Mouse (Mus musculus) kidney, postnatal 14 days (tissue): ENCODE results near the gene Cul7.
A peak's percentile ranks its signal among the peaks of the same experiment; 100 is the strongest.

ENCODE experiments used
- DNase-seq: peaks from one replicate; pipeline ENCODE4 v3.0.0; 2022; ENCODE audit warnings: mixed read lengths

Cul7 gene

DNA sequence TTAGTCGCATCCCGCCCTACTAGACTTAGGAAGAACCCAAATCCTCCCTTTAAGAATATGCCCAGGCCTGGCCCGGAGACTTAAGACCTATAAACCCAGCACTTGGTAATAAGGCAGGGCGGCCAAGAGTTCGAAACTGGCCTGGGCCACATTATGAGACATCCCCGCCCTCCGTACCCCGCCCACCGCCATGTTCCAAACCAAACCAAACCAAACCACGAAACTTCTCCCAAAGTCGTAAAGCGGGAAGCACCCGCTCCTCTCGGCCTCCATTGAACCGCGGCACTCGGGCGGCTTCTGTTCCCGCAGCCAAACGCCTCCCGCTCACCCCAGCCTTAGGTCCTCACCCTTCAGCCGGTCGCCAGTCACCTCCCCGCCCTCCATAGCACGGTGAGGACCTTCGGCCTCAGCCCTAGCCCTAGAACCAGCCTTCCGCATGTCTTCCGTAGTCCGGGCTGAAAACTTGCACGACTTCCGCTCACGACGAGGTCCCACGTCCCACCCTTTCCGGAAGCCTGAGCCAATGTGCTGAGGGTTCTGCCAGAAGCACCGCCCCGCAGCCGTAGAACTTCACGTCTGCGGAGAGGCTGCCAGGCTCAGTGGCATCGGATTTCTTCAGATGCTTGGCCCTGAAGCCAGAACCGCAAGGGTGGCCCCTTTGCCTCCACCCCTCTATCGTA, 23.9 kb downstream of the Cul7 start, which contains the start of gene Rrp36:
Gene Rrp36, minus strand, starts transcription at position 503 of the 680 bp plus-strand sequence.
- peak; percentile 94 for DNase-seq

GRCm38 (mm10) chr17:46674530-46675283, 24.6 kb downstream of the Cul7 start:
- DNase-seq: no peak

DNA sequence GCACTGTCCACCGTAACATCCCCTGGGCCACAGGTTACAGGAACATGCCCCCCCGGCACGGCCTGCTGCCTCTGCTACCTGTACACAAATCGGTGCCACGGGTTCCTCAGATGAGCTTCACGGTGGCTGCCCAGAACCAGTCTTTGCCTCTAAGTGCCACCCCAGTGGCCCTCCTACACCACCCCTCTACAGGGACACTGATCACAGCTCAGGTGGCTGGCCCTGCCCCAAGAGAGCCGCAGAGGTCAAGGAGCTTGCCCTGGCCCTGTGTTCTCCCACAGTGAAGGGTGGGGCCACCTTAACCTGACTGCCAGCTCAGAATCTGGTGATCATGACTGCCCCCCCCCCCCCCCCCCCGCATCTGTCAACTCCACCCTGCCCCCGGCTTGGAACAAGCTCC, 28.3 kb downstream of the Cul7 start, which contains the start of gene Mea1:
Gene Mea1, plus strand, starts transcription at position 378 of the 400 bp plus-strand sequence.
- peak; percentile 31 for DNase-seq

GRCm38 (mm10) chr17:46678911-46679310, 28.8 kb downstream of the Cul7 start:
- DNase-seq: no peak

- DNase-seq: peak; percentile 62
Observed at GRCm38 (mm10) chr17:46679843-46680759, 30.0 kb downstream of the Cul7 start.

- peak; percentile 99 for DNase-seq
Observed at GRCm38 (mm10) chr17:46680760-46681373, 30.7 kb downstream of the Cul7 start, which contains the start of gene Klhdc3. Klhdc3 (minus strand) TSS chr17:46680914.

DNA sequence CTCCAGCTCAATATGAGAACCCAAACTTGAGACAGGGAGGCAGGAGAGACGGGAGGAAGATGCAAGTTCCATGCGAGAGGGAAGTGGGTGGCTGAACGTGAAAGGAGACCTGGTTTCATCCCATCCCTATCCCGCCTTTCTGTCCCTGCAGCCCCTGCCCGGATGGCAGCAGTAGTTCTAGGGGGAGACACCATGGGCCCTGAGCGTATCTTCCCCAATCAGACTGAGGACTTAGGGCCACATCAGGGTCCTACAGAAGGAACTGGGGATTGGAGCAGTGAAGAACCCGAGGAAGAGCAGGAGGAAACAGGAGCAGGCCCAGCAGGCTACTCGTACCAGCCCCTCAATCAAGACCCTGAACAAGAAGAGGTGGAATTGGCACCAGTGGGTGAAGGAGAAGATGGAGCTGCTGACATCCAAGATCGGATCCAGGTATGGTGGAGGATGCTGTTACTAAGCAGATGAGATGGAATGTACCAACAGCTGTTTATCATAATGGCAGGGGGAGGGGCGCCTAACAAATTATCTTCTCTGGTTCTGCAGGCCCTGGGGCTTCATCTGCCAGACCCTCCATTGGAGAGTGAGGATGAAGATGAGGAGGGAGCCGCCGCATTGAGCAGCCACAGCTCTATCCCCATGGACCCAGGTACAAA, 31.5 kb downstream of the Cul7 start:
- DNase-seq: no peak

DNA sequence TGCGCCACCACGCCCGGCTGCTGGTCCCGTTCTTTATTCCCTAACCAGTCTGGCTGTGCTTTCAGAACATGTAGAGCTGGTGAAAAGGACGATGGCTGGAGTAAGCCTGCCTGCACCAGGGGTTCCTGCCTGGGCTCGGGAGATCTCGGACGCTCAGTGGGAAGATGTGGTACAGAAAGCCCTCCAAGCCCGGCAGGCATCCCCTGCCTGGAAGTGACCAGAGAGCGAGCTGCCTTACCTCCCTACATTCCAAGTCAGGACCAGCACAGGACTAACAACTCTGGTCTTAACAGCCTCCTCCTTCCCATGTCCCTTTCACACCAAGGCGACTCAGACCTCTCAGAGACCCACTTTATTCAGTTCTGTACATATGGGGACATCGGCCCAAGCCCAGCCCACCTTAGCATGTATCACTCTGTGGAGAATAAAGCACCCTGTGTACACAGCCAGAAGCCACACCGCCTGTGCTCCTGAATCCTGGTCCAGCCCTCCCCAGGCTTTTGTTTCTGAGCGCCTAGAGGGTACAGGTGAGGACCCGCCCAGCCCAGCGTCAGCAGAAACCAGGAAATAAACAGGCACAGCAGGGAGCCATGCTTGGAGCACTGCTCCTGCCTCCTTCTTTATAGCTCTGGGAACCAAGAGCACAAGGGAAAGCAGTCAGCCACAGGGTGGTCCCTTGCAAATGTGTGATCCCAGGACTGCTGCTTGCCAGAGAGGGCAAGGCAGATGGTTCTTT, 32.7 kb downstream of the Cul7 start:
- no peak for DNase-seq

DNA sequence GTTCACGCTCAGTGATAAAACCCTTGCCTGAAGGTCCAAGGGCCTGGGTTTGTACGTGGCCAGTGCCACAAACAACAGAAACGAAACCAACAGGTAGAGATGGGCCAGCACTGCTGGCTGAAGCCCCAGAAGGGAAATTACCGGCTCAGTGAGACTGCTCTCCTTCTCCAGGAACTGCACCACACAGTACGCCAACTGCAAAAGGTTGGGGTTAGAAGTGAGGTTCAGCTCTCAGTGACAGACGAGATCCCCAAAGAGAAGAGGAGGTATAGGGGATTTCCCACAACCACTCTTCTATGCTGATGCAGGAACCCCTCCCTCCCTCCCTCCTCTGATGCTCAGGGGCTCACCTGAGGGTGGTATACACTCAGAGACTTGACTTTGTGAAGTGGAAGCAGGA, 35.8 kb downstream of the Cul7 start:
- DNase-seq: no peak

GRCm38 (mm10) chr17:46690665-46691064, 40.5 kb downstream of the Cul7 start:
- DNase-seq: no peak

DNA sequence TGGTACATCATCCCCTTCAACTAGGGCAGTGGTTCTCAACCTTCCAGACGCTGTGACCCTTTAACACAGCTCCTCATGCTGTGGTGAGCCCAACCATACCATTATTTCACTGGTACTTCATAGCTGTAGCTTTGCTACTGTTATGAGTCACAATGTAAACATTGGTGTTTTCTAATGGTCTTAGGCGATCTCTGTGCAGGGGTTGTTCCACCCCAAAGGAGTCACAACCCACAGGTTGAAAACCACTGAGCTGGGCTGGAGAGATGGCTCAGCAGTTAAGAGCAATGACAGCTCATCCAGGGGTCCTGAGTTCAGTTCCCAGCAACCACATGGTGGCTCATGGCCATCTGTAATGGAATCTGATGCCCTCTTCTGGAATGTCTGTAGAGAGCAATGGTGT, 41.3 kb downstream of the Cul7 start:
- DNase-seq: no peak

DNA sequence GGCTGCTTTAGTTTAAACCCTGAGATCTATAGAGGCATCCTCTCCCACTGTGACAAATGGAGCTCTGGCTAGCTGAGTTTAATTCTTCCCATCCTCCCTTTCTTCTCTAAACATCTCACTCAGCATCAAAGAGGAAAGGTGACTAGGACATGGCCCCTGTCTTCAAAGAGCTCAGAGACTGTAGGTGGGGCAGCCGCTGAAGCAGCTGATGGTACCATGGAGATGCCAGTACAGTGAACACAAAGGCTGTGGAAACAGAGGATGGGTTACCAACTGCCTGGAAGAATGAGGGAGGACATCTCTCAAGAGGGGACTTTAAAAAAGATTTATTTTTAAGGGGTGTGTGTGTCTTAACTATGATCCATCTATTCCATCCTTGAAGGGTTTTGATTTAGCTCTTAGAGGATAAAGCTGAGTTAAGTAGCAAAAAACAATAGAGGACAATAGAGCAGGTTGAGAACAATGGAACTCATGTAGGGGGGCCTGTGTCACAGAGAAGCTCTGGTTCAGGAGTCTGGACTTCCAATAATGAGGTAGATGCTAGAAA, 44.5 kb downstream of the Cul7 start:
- no peak for DNase-seq

GRCm38 (mm10) chr17:46698515-46698914, 48.4 kb downstream of the Cul7 start:
- DNase-seq: no peak

DNA sequence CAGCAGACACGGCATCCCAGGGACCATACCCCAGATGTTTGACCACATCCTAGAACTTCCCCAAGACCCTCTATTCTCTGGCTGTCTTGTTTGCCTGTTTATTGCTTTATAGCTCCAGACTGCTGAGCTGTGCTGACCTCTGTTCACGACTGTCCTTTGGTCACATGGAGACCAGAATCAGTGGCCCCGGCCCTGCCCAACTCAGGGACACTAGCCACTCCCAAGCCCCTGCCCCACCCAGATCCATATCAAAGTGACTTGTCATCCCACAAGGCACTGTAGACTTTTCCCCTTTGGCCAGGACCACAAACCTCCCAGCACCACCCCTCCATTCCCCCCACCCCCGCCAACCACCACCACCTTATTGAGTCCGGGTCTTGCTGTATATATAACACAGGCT, 49.1 kb downstream of the Cul7 start:
- no peak for DNase-seq

DNA sequence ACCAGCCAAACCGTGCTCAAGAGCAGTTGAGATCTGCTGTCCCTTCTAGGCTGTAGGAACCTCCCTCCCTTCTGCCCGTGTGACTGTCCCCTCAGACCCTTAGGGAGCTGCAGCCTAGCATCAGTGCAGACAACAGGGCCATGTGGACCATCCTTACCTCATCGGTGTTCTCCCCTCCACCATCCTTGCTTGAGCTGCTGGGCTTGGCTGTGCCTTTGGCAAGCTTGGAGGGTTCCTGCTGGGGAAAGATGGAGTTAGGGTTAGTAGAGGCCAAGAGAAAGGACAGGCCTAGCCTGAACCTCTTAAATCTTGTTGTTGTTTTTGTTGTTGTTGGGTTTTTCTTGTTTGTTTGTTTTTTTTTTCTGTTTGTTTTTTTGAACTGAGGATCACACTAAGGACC, 49.8 kb downstream of the Cul7 start:
- DNase-seq: no peak

- DNase-seq: no peak
Observed at GRCm38 (mm10) chr17:46701489-46701888, 51.4 kb downstream of the Cul7 start.

DNA sequence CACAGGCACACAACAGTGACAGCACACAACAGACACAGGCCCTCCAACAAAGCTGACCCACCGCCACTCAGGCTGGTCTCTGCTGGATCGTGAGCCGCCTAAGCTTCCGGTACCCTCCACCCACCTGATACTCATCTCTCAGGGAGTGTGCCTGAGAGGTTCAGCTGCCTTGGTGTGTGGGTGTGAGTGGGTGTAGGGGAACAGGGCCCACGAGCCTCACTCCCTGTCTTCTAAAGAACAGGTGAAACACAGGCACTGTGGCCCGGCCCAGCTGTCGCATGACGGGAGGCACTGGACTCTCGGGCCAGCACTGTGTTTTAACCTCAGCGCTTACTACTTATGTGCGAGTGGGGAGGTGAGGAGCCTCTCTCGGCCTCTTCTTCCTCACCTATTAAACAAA, 52.0 kb downstream of the Cul7 start:
- DNase-seq: no peak

DNA sequence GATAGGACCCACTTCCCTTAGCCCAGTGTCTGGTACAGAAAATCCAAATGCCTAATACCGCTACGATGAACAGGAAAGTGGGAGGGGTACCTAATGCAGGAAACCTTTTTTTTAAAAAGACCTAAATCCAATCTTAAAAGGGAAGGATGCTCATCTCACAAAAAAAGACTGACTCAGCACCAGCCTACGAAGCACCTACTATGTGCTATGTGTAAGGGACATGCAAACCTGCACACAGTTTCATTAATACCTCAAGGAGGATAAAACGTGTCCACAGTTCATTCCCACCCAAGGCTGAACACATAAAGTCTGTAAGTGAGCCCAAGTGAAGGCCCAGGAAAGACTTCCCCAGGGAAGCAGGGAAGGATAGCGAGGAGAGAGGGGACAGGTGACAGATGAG, 52.4 kb downstream of the Cul7 start:
- no peak for DNase-seq

- DNase-seq: no peak
Observed at GRCm38 (mm10) chr17:46703971-46704886, 54.1 kb downstream of the Cul7 start.
